Comparison of ENCODE assay signal across 9 mouse cellular contexts in genomic region chr17:25698446-25698845, GRCm38 (mm10). TPM values are rescaled to one million over a fixed set of nuclear protein-coding genes. Genes with fewer than 3 reads are reported as not detected.
DNase-seq lines count a peak whose midpoint lies in the region; ATAC-seq and TF ChIP-seq lines count a peak whose summit lies in the region.
"Had no signal": no experiment of that assay in that cellular context is flagged by ENCODE, and none has a peak within 500 bp of the region (broad histone marks: within the 10 kb centered on the region; RNA-seq: fewer than 3 reads in every experiment).

No protein-coding gene starts in this region.

- intact Hi-C loops in gastrocnemius, postnatal 14 days (cut with DNase I; ENCODE audit: low total_unique reads), result loop anchor here (5.0 to 10.0 kb wide), 2 partner anchors 131 to 294 kb away; no protein-coding TSS in a partner anchor

- no peaks in the 10 kb centered on the region for H3K27me3 ChIP-seq in liver, postnatal 0 days (ENCODE audit: insufficient read depth, low read length)

- H3K27ac ChIP-seq in liver, postnatal 0 days (ENCODE audit: low read depth), result no peak overlapping the region
- H3K27ac ChIP-seq: heart, embryonic 13.5 days had no signal

- ATAC-seq in liver, postnatal 0 days, result no peak

- peak; percentile 88 for TF ChIP-seq CTCF in liver, postnatal 0 days (IDR thresholded peaks at IDR 0.05; ENCODE audit: low read depth)

- H3K4me3 ChIP-seq in liver, postnatal 0 days (ENCODE audit: low read depth, low read length), result no peak overlapping the region
- H3K4me3 ChIP-seq: heart, embryonic 13.5 days had no signal

- H3K4me1 ChIP-seq in liver, postnatal 0 days (ENCODE audit: insufficient read depth), result no peaks in the 10 kb centered on the region
- H3K4me1 ChIP-seq: heart, embryonic 13.5 days had no signal

- peak; percentile 82 for DNase-seq in CD4-positive, CD25-positive, alpha-beta regulatory T cell, adult 2 months (ENCODE audit: low read depth, low spot score)
- DNase-seq in adipocyte (ENCODE audit: low spot score), result peak; percentile 88
- peak; percentile 61 to 82 for DNase-seq in cerebellum, postnatal 4 days (ENCODE audit: low spot score in 2 of 2)
- DNase-seq in gastrocnemius, postnatal 14 days, result peak; percentile 69
- DNase-seq in kidney, postnatal 14 days, result peak; percentile 75
- peak; percentile 79 for DNase-seq in liver, postnatal 0 days
- peak; percentile 82 for DNase-seq in retina, postnatal 7 days (ENCODE audit: low read depth, low spot score)
- DNase-seq in urinary bladder, postnatal 36 days (ENCODE audit: low spot score in 2 of 2), result peak; percentile 58 to 61

- TF ChIP-seq EP300 in liver, postnatal 0 days (IDR thresholded peaks at IDR 0.05; ENCODE audit: low read depth), result no peak

- no peak overlapping the region for H3K4me2 ChIP-seq in liver, postnatal 0 days (ENCODE audit: low read depth, low read length)
- H3K4me2 ChIP-seq: heart, embryonic 13.5 days had no signal

- no peaks in the 10 kb centered on the region for H3K9me3 ChIP-seq in liver, postnatal 0 days (ENCODE audit: low read length)
- H3K9me3 ChIP-seq: heart, embryonic 13.5 days had no signal

- H3K36me3 ChIP-seq in liver, postnatal 0 days (replicated peaks; ENCODE audit: insufficient read depth, low read length), result no peaks in the 10 kb centered on the region
- H3K36me3 ChIP-seq: heart, embryonic 13.5 days had no signal

- WGBS in liver, postnatal 0 days (ENCODE audit: insufficient replicate concordance), result 15% methylated on average over 7 of the region's 7 CpGs

- H3K9ac ChIP-seq in liver, postnatal 0 days (replicated peaks), result no peak overlapping the region
- H3K9ac ChIP-seq: heart, embryonic 13.5 days had no signal

RNA-seq across cellular contexts. Expression of gene Gng13, which starts 18.5 kb away (rescaled TPM):
- not detected for total RNA-seq in gastrocnemius, postnatal 14 days (2021)
- 0.39 TPM in 1 of 2 replicates, not detected in the other for polyA plus RNA-seq in liver, postnatal 0 days (2015; fragmentation: Nextera tagmentation; extraction: Ambion mirVana)

RNA-seq across cellular contexts. Expression of gene Chtf18, which starts 28.8 kb away (rescaled TPM):
- total RNA-seq in gastrocnemius, postnatal 14 days (2021), result 1 to 10 TPM; 1.3 to 2.5 TPM
- 7.4 TPM in 2 replicates for polyA plus RNA-seq in liver, postnatal 0 days (2015; fragmentation: Nextera tagmentation; extraction: Ambion mirVana)

RNA-seq across cellular contexts. Expression of gene Rpusd1, which starts 29.0 kb away (rescaled TPM):
- total RNA-seq in gastrocnemius, postnatal 14 days (2021), result 1 to 10 TPM; 3.4 to 3.8 TPM
- polyA plus RNA-seq in liver, postnatal 0 days (2015; fragmentation: Nextera tagmentation; extraction: Ambion mirVana), result 3.8 and 3.9 TPM in 2 replicates

RNA-seq across cellular contexts. Expression of gene Mslnl, which starts 37.4 kb away (rescaled TPM):
- not detected for total RNA-seq in gastrocnemius, postnatal 14 days (2021)
- polyA plus RNA-seq in liver, postnatal 0 days (2015; fragmentation: Nextera tagmentation; extraction: Ambion mirVana), result not detected in 2 replicates
- polyA plus RNA-seq: heart, embryonic 13.5 days had no signal

RNA-seq across cellular contexts. Expression of gene Msln, which starts 55.7 kb away (rescaled TPM):
- total RNA-seq in gastrocnemius, postnatal 14 days (2021), result under 1 TPM in 1 of 2 experiments, not detected in 1; 0.74 TPM
- polyA plus RNA-seq in liver, postnatal 0 days (2015; fragmentation: Nextera tagmentation; extraction: Ambion mirVana), result 12.3 and 14.7 TPM in 2 replicates
